Mouse (Mus musculus): ENCODE results near the gene Zfp691. TPM values are rescaled to one million over a fixed set of nuclear protein-coding genes. Genes with fewer than 3 reads are reported as not detected.

Gene Zfp691
- polyA plus RNA-seq, 1 experiment from 2014 or later: 9.5 TPM

DNA sequence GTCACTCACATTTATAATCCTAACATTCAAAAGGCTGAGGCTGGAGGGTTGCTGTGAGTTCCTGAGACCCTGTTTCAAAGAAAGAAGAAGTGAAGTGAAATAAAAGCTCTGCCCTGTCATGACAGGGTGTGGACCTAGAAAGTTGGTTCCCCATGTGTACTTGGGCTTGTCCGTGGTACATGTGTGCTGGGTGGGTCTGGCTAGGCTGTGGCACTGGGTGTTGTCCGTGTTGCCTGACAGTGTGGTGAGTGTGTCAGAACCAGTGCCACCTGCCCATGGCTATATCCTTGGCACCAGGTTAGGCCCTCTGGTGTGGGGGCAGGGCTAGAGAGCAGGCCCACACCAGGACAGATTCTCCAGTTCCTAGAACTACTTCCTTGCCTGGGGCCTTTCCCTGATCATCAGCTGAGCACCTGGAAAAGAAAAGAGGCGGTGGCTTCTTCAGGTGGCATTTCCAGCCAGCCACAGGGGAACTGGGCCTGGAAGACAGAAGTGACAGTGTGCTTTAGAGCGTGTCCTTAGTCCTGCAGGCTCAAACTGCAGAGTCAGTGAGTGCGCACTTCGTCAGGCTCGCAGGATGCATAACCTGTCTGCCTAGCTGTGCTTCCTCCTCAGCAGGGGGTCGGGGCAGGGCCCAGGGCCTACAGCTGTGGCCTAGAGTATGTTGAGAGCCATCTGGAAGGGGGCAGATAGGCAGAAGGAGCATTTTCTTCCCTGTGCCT lies 42.6 kb downstream of the Zfp691 start:
- Histone ChIP-seq H3K27ac (ENCODE audit: low read length) (no peak overlapping the region), H3K9ac (replicated peaks; ENCODE audit: low read length) (no peak overlapping the region), H3K4me2 (replicated peaks; ENCODE audit: low read depth, low read length) (no peak overlapping the region), H3K9me3 (ENCODE audit: low read length) (no peaks in the 10 kb centered on the region), H3K4me1 (ENCODE audit: insufficient read depth, low read length) (no peaks in the 10 kb centered on the region), H3K4me3 (ENCODE audit: low read length) (no peak overlapping the region), H3K27me3 (ENCODE audit: insufficient read depth, low read length) (no peaks in the 10 kb centered on the region), H3K36me3 (ENCODE audit: insufficient read depth, low read length) (peaks cover 51% of the 10 kb centered on the region)
- 79% methylated on average over 8 of the region's 8 CpGs for WGBS
- ATAC-seq (ENCODE audit: low FRiP score, low TSS enrichment): peak; percentile 36; the same call in 1 of the 2 replicates

DNA sequence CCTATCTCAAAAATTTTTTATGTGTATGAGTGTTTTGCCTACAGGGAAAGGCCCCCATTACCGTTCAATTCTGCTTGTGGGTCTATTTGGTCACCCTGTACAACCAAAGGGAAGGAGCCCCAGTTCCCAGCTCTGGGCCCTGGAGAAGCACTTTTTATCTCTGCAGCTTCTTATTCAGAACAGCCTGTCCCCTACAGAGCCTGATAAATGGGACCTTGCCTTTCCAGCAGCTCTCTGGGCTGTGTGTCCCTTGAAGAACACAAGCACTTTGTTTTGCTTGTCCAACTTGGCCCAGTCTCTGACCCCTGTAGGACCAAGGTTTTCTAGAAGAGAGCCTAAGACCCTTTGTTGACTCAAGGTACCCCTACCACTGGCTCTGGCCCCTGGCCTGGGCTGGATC lies 44.9 kb downstream of the Zfp691 start:
- H3K4me2 ChIP-seq (replicated peaks; ENCODE audit: low read depth, low read length): no peak overlapping the region
- no peaks in the 10 kb centered on the region for H3K27me3 ChIP-seq (ENCODE audit: insufficient read depth, low read length)
- H3K36me3 ChIP-seq (ENCODE audit: insufficient read depth, low read length): peaks cover 32% of the 10 kb centered on the region
- no peak overlapping the region for H3K4me3 ChIP-seq (ENCODE audit: low read length)
- ATAC-seq (ENCODE audit: low FRiP score, low TSS enrichment): no peak
- H3K9me3 ChIP-seq (ENCODE audit: low read length): no peaks in the 10 kb centered on the region
- H3K4me1 ChIP-seq (ENCODE audit: insufficient read depth, low read length): no peaks in the 10 kb centered on the region; the same call in 1 of the 2 replicates
- WGBS: 89% methylated on average over 1 of the region's 1 CpGs
- H3K27ac ChIP-seq (ENCODE audit: low read length): no peak overlapping the region
- no peak overlapping the region for H3K9ac ChIP-seq (replicated peaks; ENCODE audit: low read length)

DNA sequence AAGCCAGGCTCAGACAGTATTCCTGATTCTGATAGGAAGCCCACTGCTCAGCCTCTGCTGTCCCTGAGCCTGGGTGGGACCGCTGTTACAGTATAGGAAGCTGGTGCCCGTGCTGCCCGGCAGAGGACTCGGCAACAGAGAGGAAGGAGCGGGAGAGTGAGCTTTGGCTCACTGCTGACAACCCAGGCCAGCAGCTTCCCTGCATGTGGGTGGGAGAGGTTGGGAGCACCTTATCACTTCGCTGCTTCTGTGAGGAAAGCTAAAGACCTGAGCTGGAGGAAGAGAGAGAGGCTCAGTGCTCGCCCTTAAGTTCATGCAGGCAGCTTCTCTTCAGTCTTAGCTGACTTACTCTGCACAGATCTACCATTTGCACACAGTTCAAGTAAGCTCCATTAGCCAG lies 45.4 kb downstream of the Zfp691 start:
- WGBS: 77% methylated on average over 7 of the region's 7 CpGs

DNA sequence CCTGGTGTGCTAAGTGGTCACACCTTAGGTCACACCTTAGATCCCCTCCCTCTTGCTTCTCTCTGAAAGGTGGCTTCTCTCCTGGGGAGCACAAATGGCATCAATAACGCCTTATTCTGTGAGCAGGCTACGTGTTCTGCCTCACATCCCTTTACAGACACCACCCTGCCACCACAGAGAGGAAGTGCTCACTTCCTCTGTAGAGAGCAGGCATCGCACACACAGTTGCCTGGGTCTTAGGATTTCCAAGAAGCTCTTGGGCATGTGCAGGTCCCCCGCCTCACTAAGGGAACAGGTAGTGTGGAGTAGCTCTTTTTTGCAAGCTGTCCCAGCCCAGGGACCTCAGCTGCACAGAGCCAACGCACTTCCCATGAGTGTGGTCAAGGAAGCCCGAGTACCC lies 46.8 kb downstream of the Zfp691 start:
- no peaks in the 10 kb centered on the region for H3K27me3 ChIP-seq (ENCODE audit: insufficient read depth, low read length)
- no peak for ATAC-seq (ENCODE audit: low FRiP score, low TSS enrichment)
- H3K36me3 ChIP-seq (ENCODE audit: insufficient read depth, low read length): peaks cover 18% of the 10 kb centered on the region
- no peak overlapping the region for H3K9ac ChIP-seq (replicated peaks; ENCODE audit: low read length)
- H3K9me3 ChIP-seq (ENCODE audit: low read length): no peaks in the 10 kb centered on the region
- H3K27ac ChIP-seq (ENCODE audit: low read length): no peak overlapping the region
- 62% methylated on average over 6 of the region's 6 CpGs for WGBS
- H3K4me1 ChIP-seq (ENCODE audit: insufficient read depth, low read length): no peaks in the 10 kb centered on the region; the same call in 1 of the 2 replicates
- no peak overlapping the region for H3K4me3 ChIP-seq (ENCODE audit: low read length)
- H3K4me2 ChIP-seq (replicated peaks; ENCODE audit: low read depth, low read length): no peak overlapping the region

More for the DNA sequence above, 45.4 kb downstream of the Zfp691 start:
- no peaks in the 10 kb centered on the region for H3K9me3 ChIP-seq (ENCODE audit: low read length)
- H3K27me3 ChIP-seq (ENCODE audit: insufficient read depth, low read length): no peaks in the 10 kb centered on the region
- H3K4me3 ChIP-seq (ENCODE audit: low read length): no peak overlapping the region
- H3K27ac ChIP-seq (ENCODE audit: low read length): no peak overlapping the region
- no peaks in the 10 kb centered on the region; the same call in 1 of the 2 replicates for H3K4me1 ChIP-seq (ENCODE audit: insufficient read depth, low read length)
- peaks cover 27% of the 10 kb centered on the region for H3K36me3 ChIP-seq (ENCODE audit: insufficient read depth, low read length)
- no peak overlapping the region for H3K4me2 ChIP-seq (replicated peaks; ENCODE audit: low read depth, low read length)
- no peak for ATAC-seq (ENCODE audit: low FRiP score, low TSS enrichment)
- no peak overlapping the region for H3K9ac ChIP-seq (replicated peaks; ENCODE audit: low read length)

DNA sequence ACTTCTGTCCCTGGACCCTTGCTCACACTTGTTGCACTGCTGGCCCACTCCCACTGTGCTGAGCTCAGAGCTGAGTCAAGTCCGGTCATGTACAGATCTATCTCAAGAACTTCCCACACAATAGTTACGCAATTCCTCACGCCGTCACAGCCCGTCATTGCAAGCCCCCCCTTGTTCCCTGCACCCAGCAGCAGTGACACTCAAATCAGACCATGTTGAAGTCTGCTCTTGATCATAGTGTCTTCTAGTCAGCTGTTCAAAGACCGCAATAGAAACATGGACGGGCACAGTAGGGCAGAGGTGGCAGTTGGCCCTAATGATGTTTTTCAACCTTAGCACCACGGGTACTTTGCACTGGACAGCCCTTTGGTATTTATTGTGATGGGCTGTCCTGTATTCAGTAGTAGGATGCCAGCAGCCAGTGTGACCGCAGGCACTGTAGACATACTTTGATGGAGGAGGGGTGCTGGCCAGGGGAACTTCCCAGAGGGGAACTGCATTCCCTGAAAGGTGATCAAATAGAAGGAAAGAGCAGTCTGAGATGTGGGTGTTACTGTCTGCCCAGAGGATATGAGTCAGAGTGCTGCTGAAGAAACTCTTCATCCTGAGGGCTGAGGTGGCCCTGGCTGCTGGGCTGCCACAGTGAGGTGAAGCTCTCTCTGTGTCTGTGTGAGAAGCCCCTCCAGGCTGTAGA lies 48.3 kb downstream of the Zfp691 start:
- Histone ChIP-seq H3K4me2 (replicated peaks; ENCODE audit: low read depth, low read length) (no peak overlapping the region), H3K27me3 (ENCODE audit: insufficient read depth, low read length) (no peaks in the 10 kb centered on the region), H3K27ac (ENCODE audit: low read length) (no peak overlapping the region), H3K9me3 (ENCODE audit: low read length) (no peaks in the 10 kb centered on the region), H3K9ac (replicated peaks; ENCODE audit: low read length) (no peak overlapping the region), H3K4me3 (ENCODE audit: low read length) (no peak overlapping the region), H3K4me1 (ENCODE audit: insufficient read depth, low read length) (no peaks in the 10 kb centered on the region; the same call in 1 of the 2 replicates), H3K36me3 (ENCODE audit: insufficient read depth, low read length) (peaks cover 25% of the 10 kb centered on the region)
- ATAC-seq (ENCODE audit: low FRiP score, low TSS enrichment): no peak
- 75% methylated on average over 9 of the region's 9 CpGs for WGBS

DNA sequence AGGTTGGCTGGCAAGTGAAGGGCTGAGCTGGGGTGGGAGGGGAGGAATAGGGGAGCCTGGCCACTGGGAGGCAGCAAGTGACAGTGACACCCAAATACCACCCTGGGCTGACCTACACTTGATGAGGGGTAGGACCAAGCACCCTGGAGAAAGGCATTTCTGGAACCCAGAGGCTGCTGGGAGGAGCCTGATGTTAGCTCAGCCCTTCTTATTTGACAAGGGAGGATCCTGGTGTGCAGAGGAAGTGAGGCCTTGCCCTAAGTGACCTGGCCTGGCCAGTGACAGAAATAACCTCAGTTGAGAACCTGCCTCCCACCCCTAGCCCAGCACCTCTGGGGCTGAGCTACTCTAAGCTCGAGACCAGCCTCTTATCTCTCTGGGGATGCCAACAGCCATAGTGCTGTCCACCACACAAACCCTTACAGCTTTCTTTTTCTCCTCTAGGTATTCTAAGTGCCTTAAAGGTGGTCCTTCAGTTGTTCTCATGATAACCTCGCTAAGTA lies 49.2 kb downstream of the Zfp691 start:
- Histone ChIP-seq H3K36me3 (ENCODE audit: insufficient read depth, low read length) (peaks cover 30% of the 10 kb centered on the region), H3K4me3 (ENCODE audit: low read length) (no peak overlapping the region), H3K27me3 (ENCODE audit: insufficient read depth, low read length) (no peaks in the 10 kb centered on the region), H3K9me3 (ENCODE audit: low read length) (no peaks in the 10 kb centered on the region), H3K9ac (replicated peaks; ENCODE audit: low read length) (no peak overlapping the region), H3K27ac (ENCODE audit: low read length) (no peak overlapping the region), H3K4me2 (replicated peaks; ENCODE audit: low read depth, low read length) (no peak overlapping the region), H3K4me1 (ENCODE audit: insufficient read depth, low read length) (no peaks in the 10 kb centered on the region; the same call in 1 of the 2 replicates)
- 75% methylated on average over 2 of the region's 2 CpGs for WGBS
- ATAC-seq (ENCODE audit: low FRiP score, low TSS enrichment): no peak

DNA sequence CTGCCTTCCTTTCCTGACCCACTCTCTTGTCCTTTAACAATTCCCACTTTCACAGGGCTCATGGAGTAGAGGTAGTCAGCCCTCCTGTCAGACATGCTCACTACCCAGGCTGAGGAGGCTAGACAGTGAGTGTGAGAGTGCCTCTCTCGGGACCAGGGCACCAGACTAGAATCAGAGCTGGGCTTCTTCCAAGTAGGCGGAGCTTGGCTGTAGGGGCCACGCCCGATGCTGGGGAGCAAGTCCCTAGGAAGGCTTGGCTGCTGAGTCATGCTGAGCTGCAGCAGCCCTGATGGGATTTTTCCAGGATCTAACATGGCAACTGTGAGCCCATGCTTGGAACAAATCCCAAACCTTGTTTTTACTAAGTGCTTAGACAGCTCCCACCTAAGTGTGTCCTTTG lies 52.7 kb downstream of the Zfp691 start:
- no peak for ATAC-seq (ENCODE audit: low FRiP score, low TSS enrichment)
- Histone ChIP-seq H3K4me3 (ENCODE audit: low read length) (no peak overlapping the region), H3K27ac (ENCODE audit: low read length) (no peak overlapping the region), H3K36me3 (ENCODE audit: insufficient read depth, low read length) (peaks cover 26% of the 10 kb centered on the region), H3K9me3 (ENCODE audit: low read length) (no peaks in the 10 kb centered on the region), H3K9ac (replicated peaks; ENCODE audit: low read length) (no peak overlapping the region), H3K4me2 (replicated peaks; ENCODE audit: low read depth, low read length) (no peak overlapping the region), H3K4me1 (ENCODE audit: insufficient read depth, low read length) (peaks cover 14% of the 10 kb centered on the region), H3K27me3 (ENCODE audit: insufficient read depth, low read length) (no peaks in the 10 kb centered on the region)
- WGBS: 54% methylated on average over 4 of the region's 4 CpGs

DNA sequence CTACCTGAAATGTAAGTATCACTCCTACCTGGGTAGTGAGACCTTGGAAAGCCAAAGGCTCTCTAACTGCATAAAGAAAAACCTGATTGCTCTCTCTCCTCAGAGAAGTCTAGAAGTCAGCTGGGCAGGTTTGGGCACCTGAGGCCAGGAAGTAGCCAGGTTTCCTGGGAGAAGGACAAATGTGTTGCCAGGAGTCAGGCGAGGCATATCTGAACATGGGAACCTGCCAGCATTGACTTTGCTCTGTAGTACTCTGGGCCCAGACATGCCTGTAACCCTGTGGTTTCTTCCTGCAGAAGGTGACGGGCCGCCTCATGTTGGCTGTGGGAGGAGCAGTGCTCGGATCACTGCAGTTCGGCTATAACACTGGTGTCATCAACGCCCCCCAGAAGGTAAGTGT lies 53.9 kb downstream of the Zfp691 start:
- Histone ChIP-seq H3K9ac (replicated peaks; ENCODE audit: low read length) (no peak overlapping the region), H3K27ac (ENCODE audit: low read length) (no peak overlapping the region), H3K27me3 (ENCODE audit: insufficient read depth, low read length) (no peaks in the 10 kb centered on the region), H3K4me3 (ENCODE audit: low read length) (no peak overlapping the region), H3K4me2 (replicated peaks; ENCODE audit: low read depth, low read length) (no peak overlapping the region), H3K36me3 (ENCODE audit: insufficient read depth, low read length) (peaks cover 23% of the 10 kb centered on the region), H3K9me3 (ENCODE audit: low read length) (no peaks in the 10 kb centered on the region), H3K4me1 (ENCODE audit: insufficient read depth, low read length) (peaks cover 26% of the 10 kb centered on the region)
- 83% methylated on average over 6 of the region's 6 CpGs for WGBS
- ATAC-seq (ENCODE audit: low FRiP score, low TSS enrichment): no peak
